Mouse (Mus musculus) CH12.LX (cell line): ENCODE measurements at regions not wholly inside any gene's neighbourhood (a gene's known extent, or its start where the extent isn't known, plus 50 kb on each side); places are given as distances from the start of the nearest gene placed in this dataset.

ENCODE experiments used
- DNase-seq: peaks from one replicate; pipeline ENCODE4 v3.0.0-alpha.2; 2013; ENCODE audit errors: extremely low read depth
- H3K27ac ChIP-seq: 2 replicates; pipeline ENCODE4 v1.5.1; 2012; ENCODE audit warnings: low read depth, mild to moderate bottlenecking, control low read depth, moderate library complexity; ENCODE audit not compliant: insufficient read depth
- H3K27me3 ChIP-seq: replicated peaks from 2 replicates; pipeline ENCODE3; 2012; ENCODE audit warnings: inconsistent platforms
- H3K36me3 ChIP-seq, 2 experiments: replicated peaks in 1 of 2; 2 replicates each; pipeline versions ENCODE3 to v1.6.1; 2012; ENCODE audit warnings: inconsistent platforms in 1 of 2, low read length in 1 of 2, mild to moderate bottlenecking in 1 of 2, mixed read lengths in 1 of 2, moderate library complexity in 1 of 2; ENCODE audit not compliant: control insufficient read depth in 1 of 2, insufficient read depth in 1 of 2
- H3K4me1 ChIP-seq, 2 experiments: 2 replicates each; pipeline ENCODE4 v1.6.1; 2012; ENCODE audit warnings: inconsistent platforms in 1 of 2, moderate library complexity in 1 of 2; ENCODE audit not compliant: insufficient read depth in 2 of 2, control insufficient read depth in 1 of 2
- H3K4me2 ChIP-seq: 2 replicates; pipeline ENCODE4 v1.6.1; 2012; ENCODE audit warnings: low read depth, mild to moderate bottlenecking, control low read depth; ENCODE audit not compliant: poor library complexity, insufficient read depth, severe bottlenecking
- H3K4me3 ChIP-seq, 3 experiments: fragments of 150-350 bp in 1 of 3; sonication (generic) in 1 of 3; replicated peaks in 1 of 3; 2 replicates each; pipeline versions ENCODE3 to v1.5.1; 2011 to 2012; ENCODE audit warnings: low read depth in 2 of 3, low read length in 2 of 3, mild to moderate bottlenecking in 2 of 3, moderate library complexity in 2 of 3, control low read depth in 1 of 3, improper control_type of control experiment in 1 of 3, inconsistent platforms in 1 of 3, mixed read lengths in 1 of 3; ENCODE audit not compliant: poor library complexity in 1 of 3
- H3K79me2 ChIP-seq: replicated peaks from 2 replicates; pipeline ENCODE4 v1.6.1; 2012; ENCODE audit warnings: mild to moderate bottlenecking, moderate library complexity; ENCODE audit not compliant: control insufficient read depth, poor library complexity, insufficient read depth, severe bottlenecking; ENCODE audit errors: extremely low read depth
- H3K9ac ChIP-seq: 2 replicates; pipeline ENCODE4 v1.6.1; 2012; ENCODE audit warnings: low read depth, mild to moderate bottlenecking, control low read depth, moderate library complexity; ENCODE audit not compliant: insufficient read depth
- H3K9me3 ChIP-seq: replicated peaks from 2 replicates; pipeline ENCODE3; 2012; ENCODE audit warnings: low read length, inconsistent platforms, mixed read lengths
- BHLHE40 ChIP-seq: IDR thresholded peaks from 2 replicates; pipeline ENCODE4 v1.6.1; 2011; ENCODE audit warnings: mild to moderate bottlenecking, low read depth, low read length, improper control_type of control experiment
- ELF1 ChIP-seq: IDR thresholded peaks from 2 replicates; pipeline ENCODE4 v1.6.1; 2014; ENCODE audit warnings: low read depth, mild to moderate bottlenecking, inconsistent platforms, low read length, improper control_type of control experiment
- EP300 ChIP-seq: IDR thresholded peaks from 2 replicates; pipeline ENCODE4 v1.6.1; 2011; ENCODE audit warnings: low read length, improper control_type of control experiment
- GABPA ChIP-seq: IDR thresholded peaks from 2 replicates; pipeline ENCODE4 v1.6.1; 2012; ENCODE audit warnings: low read depth, low read length, improper control_type of control experiment, inconsistent platforms; ENCODE audit not compliant: insufficient replicate concordance
- HCFC1 ChIP-seq: IDR thresholded peaks from 2 replicates; pipeline ENCODE4 v1.6.1; 2012; ENCODE audit warnings: low read depth, mild to moderate bottlenecking, inconsistent platforms, low read length, improper control_type of control experiment
- KAT2A ChIP-seq: IDR thresholded peaks from 2 replicates; pipeline ENCODE4 v1.6.1; 2012; ENCODE audit warnings: low read length, improper control_type of control experiment, inconsistent platforms; ENCODE audit not compliant: insufficient replicate concordance
- MAFK ChIP-seq: IDR thresholded peaks from 2 replicates; pipeline ENCODE4 v1.6.1; 2011; ENCODE audit warnings: low read length, improper control_type of control experiment; ENCODE audit not compliant: insufficient replicate concordance
- MAX ChIP-seq: IDR thresholded peaks from 2 replicates; pipeline ENCODE4 v1.6.1; 2011; ENCODE audit warnings: low read length, improper control_type of control experiment
- MEF2A ChIP-seq: IDR thresholded peaks from 2 replicates; pipeline ENCODE4 v1.6.1; 2014; ENCODE audit warnings: low read depth, mild to moderate bottlenecking, inconsistent platforms, low read length, improper control_type of control experiment, borderline replicate concordance
- NRF1 ChIP-seq: IDR thresholded peaks from 2 replicates; pipeline ENCODE4 v1.6.1; 2014; ENCODE audit warnings: low read depth, mild to moderate bottlenecking, inconsistent platforms, low read length, improper control_type of control experiment, moderate library complexity
- POLR2A ChIP-seq: IDR thresholded peaks from 2 replicates; pipeline ENCODE4 v1.6.1; 2011; ENCODE audit warnings: low read depth, mild to moderate bottlenecking, improper control_type of control experiment, low read length
- POLR2AphosphoS2 ChIP-seq: IDR thresholded peaks from 2 replicates; pipeline ENCODE4 v1.6.1; 2011; ENCODE audit warnings: low read depth, low read length, improper control_type of control experiment
- RAD21 ChIP-seq: IDR thresholded peaks from 2 replicates; pipeline ENCODE4 v1.6.1; 2011; ENCODE audit warnings: low read depth, mild to moderate bottlenecking, low read length, improper control_type of control experiment, moderate library complexity
- SIN3A ChIP-seq: IDR thresholded peaks from 2 replicates; pipeline ENCODE4 v1.6.1; 2012; ENCODE audit warnings: low read length, improper control_type of control experiment, inconsistent platforms
- TCF12 ChIP-seq: IDR thresholded peaks from 2 replicates; pipeline ENCODE4 v1.6.1; 2014; ENCODE audit warnings: low read depth, mild to moderate bottlenecking, inconsistent platforms, low read length, improper control_type of control experiment
- UBTF ChIP-seq: IDR thresholded peaks from 2 replicates; pipeline ENCODE4 v1.6.1; 2012; ENCODE audit warnings: low read depth, mild to moderate bottlenecking, inconsistent platforms, low read length, improper control_type of control experiment, moderate library complexity
- USF1 ChIP-seq: IDR thresholded peaks from 2 replicates; pipeline ENCODE4 v1.6.1; 2014; ENCODE audit warnings: low read depth, mild to moderate bottlenecking, inconsistent platforms, low read length, improper control_type of control experiment
- ZC3H11A ChIP-seq: IDR thresholded peaks from 2 replicates; pipeline ENCODE4 v1.6.1; 2012; ENCODE audit warnings: low read depth, mild to moderate bottlenecking, inconsistent platforms, low read length, improper control_type of control experiment
- ZKSCAN1 ChIP-seq: IDR thresholded peaks from 2 replicates; pipeline ENCODE4 v1.6.1; 2012; ENCODE audit warnings: low read depth, inconsistent platforms, low read length, improper control_type of control experiment, borderline replicate concordance
- ZMIZ1 ChIP-seq: IDR thresholded peaks from 2 replicates; pipeline ENCODE4 v1.6.1; 2012; ENCODE audit warnings: low read depth, mild to moderate bottlenecking, inconsistent platforms, low read length, improper control_type of control experiment
- dilution Hi-C: fragments of 300-500 bp; cut with MboI; formaldehyde crosslinking; loops from 2 replicates; pipeline ENCODE4 v1.14.3; 2020; ENCODE audit warnings: low sequenced_read_pairs; ENCODE audit not compliant: extremely low pct_unique_long_range_greater_than_20kb, extremely low pct_ligation_motif_present
- in situ Hi-C: fragments of 300-500 bp; cut with MboI; formaldehyde crosslinking; loops from 3 replicates; pipeline ENCODE4 v1.14.3; 2019; ENCODE audit warnings: low sequenced_read_pairs, low pct_ligation_motif_present, low pct_unique_long_range_greater_than_20kb, mixed read lengths

DNA sequence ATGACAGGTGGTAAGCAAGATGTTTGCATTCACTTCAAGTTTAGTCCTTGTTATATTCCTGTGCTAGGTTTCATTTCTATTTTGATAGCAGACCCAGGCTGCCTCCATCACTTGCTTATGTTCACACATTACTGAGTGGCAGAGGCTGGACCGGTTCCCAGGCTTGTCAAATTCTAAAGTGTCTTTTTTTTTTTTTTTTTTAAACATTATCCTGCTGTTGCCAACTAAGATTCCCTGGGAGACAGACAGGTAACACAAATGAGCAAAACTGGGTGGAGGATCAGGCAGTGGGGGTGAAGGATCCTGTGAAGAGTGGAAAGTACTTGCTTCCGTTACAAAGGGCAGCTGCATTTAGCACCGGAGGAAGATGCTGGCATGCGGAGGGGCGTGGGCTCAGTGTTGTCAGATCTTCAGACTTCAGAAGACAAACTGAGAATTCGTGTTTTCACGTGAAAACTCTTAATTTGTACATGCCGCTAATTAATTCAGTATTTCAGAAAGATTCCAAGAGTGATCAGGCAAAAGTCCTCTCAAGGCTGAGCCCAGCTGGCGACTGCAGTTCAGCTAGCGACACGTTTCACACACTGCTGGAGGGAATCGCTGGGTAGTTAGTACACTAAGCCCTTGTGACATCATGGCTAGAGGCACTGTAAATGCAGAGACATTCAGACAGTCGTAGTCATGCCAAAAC is 576.4 kb downstream of the Fam19a2 start:
- no peak overlapping the region for H3K4me3 ChIP-seq
- DNase-seq, result no peak
- no peaks in the 10 kb centered on the region for H3K36me3 ChIP-seq
- in situ Hi-C loops, result no loop called here
- H3K4me2 ChIP-seq, result no peak overlapping the region
- no peaks in the 10 kb centered on the region for H3K27me3 ChIP-seq
- H3K9ac ChIP-seq, result no peak overlapping the region
- H3K9me3 ChIP-seq, result peaks cover 59% of the 10 kb centered on the region
- H3K27ac ChIP-seq, result no peak overlapping the region
- no peaks in the 10 kb centered on the region for H3K79me2 ChIP-seq
- dilution Hi-C loops, result no loop called here
- no peaks in the 10 kb centered on the region for H3K4me1 ChIP-seq
- TF ChIP-seq BHLHE40, result no peak
- TF ChIP-seq SIN3A, result no peak
- no peak for TF ChIP-seq ZMIZ1

DNA sequence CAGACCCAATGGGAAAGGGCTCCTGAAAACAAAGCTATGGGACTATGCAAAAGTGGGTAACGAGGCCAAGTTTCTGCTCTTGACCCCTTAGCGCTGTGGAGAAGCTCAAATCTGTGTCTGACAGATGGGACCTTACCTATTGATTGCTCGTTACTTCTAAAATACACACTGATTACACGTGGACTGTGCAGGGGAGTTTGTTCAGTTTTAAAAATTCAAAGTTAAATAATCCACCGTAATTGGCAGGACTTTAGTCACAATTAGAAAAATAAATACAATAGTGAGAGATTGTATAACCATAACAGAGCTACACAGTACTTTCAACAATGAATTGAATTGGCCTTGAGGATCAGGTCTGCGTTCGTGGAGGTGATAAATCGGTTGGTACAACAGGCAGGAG is 578.3 kb downstream of the Fam19a2 start:
- Histone ChIP-seq H3K27ac (no peak overlapping the region), H3K4me2 (no peak overlapping the region), H3K4me1 (no peaks in the 10 kb centered on the region), H3K9ac (no peak overlapping the region), H3K9me3 (peaks cover 68% of the 10 kb centered on the region), H3K27me3 (no peaks in the 10 kb centered on the region), H3K36me3 (no peaks in the 10 kb centered on the region), H3K79me2 (no peaks in the 10 kb centered on the region), H3K4me3 (no peak overlapping the region)
- in situ Hi-C loops (no loop called here), dilution Hi-C loops (no loop called here)
- DNase-seq, result no peak
- TF ChIP-seq RAD21 (no peak), MAX (no peak), POLR2A (no peak), POLR2AphosphoS2 (no peak)

DNA sequence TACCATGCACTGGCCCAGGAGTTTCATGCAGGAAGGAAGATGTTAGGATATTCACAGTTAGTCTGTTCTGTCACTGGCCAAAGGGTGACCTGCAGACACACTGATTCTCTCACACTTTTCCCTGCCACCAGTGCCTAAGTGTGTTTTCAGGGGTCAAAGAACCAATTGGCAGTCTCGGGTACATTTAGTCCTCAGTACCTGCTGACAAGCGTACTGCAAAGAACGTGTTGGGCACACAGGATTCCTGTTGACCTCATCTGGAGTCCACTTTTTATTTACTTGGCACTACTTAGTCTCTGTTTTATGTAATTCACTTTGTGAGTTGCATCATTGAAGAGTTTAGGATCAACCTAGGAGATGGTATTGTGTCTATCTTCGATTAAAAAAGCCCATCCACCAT is 579.8 kb downstream of the Fam19a2 start:
- in situ Hi-C loops (no loop called here), dilution Hi-C loops (no loop called here)
- no peak overlapping the region for H3K27ac ChIP-seq
- peaks cover 71% of the 10 kb centered on the region for H3K9me3 ChIP-seq
- H3K4me2 ChIP-seq, result no peak overlapping the region
- H3K4me1 ChIP-seq, result no peaks in the 10 kb centered on the region
- no peak overlapping the region for H3K9ac ChIP-seq
- no peaks in the 10 kb centered on the region for H3K79me2 ChIP-seq
- H3K36me3 ChIP-seq, result no peaks in the 10 kb centered on the region
- no peak for DNase-seq
- TF ChIP-seq MAFK (no peak), TCF12 (no peak), NRF1 (no peak), GABPA (no peak), SIN3A (no peak), USF1 (no peak), POLR2AphosphoS2 (no peak), ELF1 (no peak), EP300 (no peak), HCFC1 (no peak), POLR2A (no peak), ZC3H11A (no peak), UBTF (no peak), RAD21 (no peak), MEF2A (no peak), KAT2A (no peak), ZKSCAN1 (no peak)
- H3K4me3 ChIP-seq, result no peak overlapping the region
- no peaks in the 10 kb centered on the region for H3K27me3 ChIP-seq
